ENCODE assay signal across 8 mouse cellular contexts in genomic region chr19:45032570-45033332, GRCm38 (mm10). TPM values are rescaled to one million over a fixed set of nuclear protein-coding genes. Genes with fewer than 3 reads are reported as not detected.
DNase-seq lines count a peak whose midpoint lies in the region; ATAC-seq lines count a peak whose summit lies in the region.

No protein-coding gene starts in this region.

- peak; percentile 61 to 63 for DNase-seq in cerebellum, postnatal 14 days
- DNase-seq in left cerebral cortex, postnatal 4 days: peak; percentile 51
- DNase-seq in left cerebral cortex, postnatal 14 days (ENCODE audit: low spot score in 2 of 2): no peak
- DNase-seq in R1 (ENCODE audit: low read depth, low spot score): peak; percentile 50
- no peak for DNase-seq in spleen, postnatal 14 days (ENCODE audit: low spot score in 2 of 2)
- DNase-seq in thymus, postnatal 4 days: no peak

- intact Hi-C loops in left cerebral cortex, postnatal 4 days (cut with DNase I): no loop called here
- intact Hi-C loops in left cerebral cortex, postnatal 14 days (cut with DNase I): loop anchor here (5.0 kb wide), 1 partner anchor 45 kb away; the partner anchor contains the start of gene Sema4g

- no peak for ATAC-seq in cerebellum, adult (ENCODE audit: insufficient number of reproducible peaks, low FRiP score, low TSS enrichment)
- ATAC-seq in megakaryocyte, adult 5-6 weeks (ENCODE audit: poor library complexity, severe bottlenecking): 0 out of 2 replicates have a peak, but pooled peaks have one; percentile 32

RNA-seq across cellular contexts. Expression of gene Pdzd7, which starts 12.8 kb away (rescaled TPM):
- total RNA-seq in left cerebral cortex, postnatal 4 days (2021): 1 to 10 TPM; 8.0 to 8.2 TPM
- total RNA-seq in left cerebral cortex, postnatal 14 days (2021): 1 to 10 TPM; 3.3 to 3.4 TPM
- not detected in 2 replicates for total RNA-seq in megakaryocyte, adult 5-6 weeks (2015)
- not detected in 2 replicates for total RNA-seq in megakaryocyte, adult 5-6 weeks (2017)

RNA-seq across cellular contexts. Expression of gene Sfxn3, which starts 14.6 kb away (rescaled TPM):
- total RNA-seq in left cerebral cortex, postnatal 4 days (2021): 100 to 1,000 TPM; 108 to 128 TPM
- total RNA-seq in left cerebral cortex, postnatal 14 days (2021): 100 to 1,000 TPM; 111 to 115 TPM
- total RNA-seq in megakaryocyte, adult 5-6 weeks (2015): 36.9 and 40.7 TPM in 2 replicates
- 9.4 and 10.0 TPM in 2 replicates for total RNA-seq in megakaryocyte, adult 5-6 weeks (2017)

RNA-seq across cellular contexts. Expression of gene Lzts2, which starts 18.5 kb away (rescaled TPM):
- total RNA-seq in left cerebral cortex, postnatal 4 days (2021): 10 to 100 TPM; 30.2 to 35.1 TPM
- 10 to 100 TPM; 28.9 to 31.6 TPM for total RNA-seq in left cerebral cortex, postnatal 14 days (2021)
- total RNA-seq in megakaryocyte, adult 5-6 weeks (2015): 0.32 and 0.36 TPM in 2 replicates
- 0.37 and 0.51 TPM in 2 replicates for total RNA-seq in megakaryocyte, adult 5-6 weeks (2017)

RNA-seq across cellular contexts. Expression of gene Mrpl43, which starts 26.5 kb away (rescaled TPM):
- 10 to 100 TPM; 41.3 to 41.6 TPM for total RNA-seq in left cerebral cortex, postnatal 4 days (2021)
- 10 to 100 TPM; 41.2 to 44.6 TPM for total RNA-seq in left cerebral cortex, postnatal 14 days (2021)
- total RNA-seq in megakaryocyte, adult 5-6 weeks (2015): 35.9 and 47.9 TPM in 2 replicates
- 25.3 and 29.3 TPM in 2 replicates for total RNA-seq in megakaryocyte, adult 5-6 weeks (2017)

RNA-seq across cellular contexts. Expression of gene Twnk, which starts 27.3 kb away (rescaled TPM):
- 10 to 100 TPM; 16.0 to 17.3 TPM for total RNA-seq in left cerebral cortex, postnatal 4 days (2021)
- 10 to 100 TPM; 13.2 to 14.7 TPM for total RNA-seq in left cerebral cortex, postnatal 14 days (2021)
- 6.2 and 6.3 TPM in 2 replicates for total RNA-seq in megakaryocyte, adult 5-6 weeks (2015)
- 6.5 and 6.8 TPM in 2 replicates for total RNA-seq in megakaryocyte, adult 5-6 weeks (2017)

Comparison
In these comparisons a context has a peak if more than half of its experiments do, and no peak if none do; other contexts are left out.
1. DNase-seq: peak in cerebellum, postnatal 14 days (2 of 2), left cerebral cortex, postnatal 4 days (single experiment) and R1 (single experiment); none in left cerebral cortex, postnatal 14 days (0 of 2), spleen, postnatal 14 days (0 of 2) and thymus, postnatal 4 days (single experiment).
2. RNA of gene Pdzd7, which starts 12.8 kb away (total RNA-seq): 8.0 to 8.2 TPM in left cerebral cortex, postnatal 4 days and 3.3 to 3.4 TPM in left cerebral cortex, postnatal 14 days; not detected in megakaryocyte, adult 5-6 weeks; every median in the first group is over 4 times any median in the second.
3. RNA of gene Lzts2, which starts 18.5 kb away (total RNA-seq): 30.2 to 35.1 TPM in left cerebral cortex, postnatal 4 days and 28.9 to 31.6 TPM in left cerebral cortex, postnatal 14 days; 0.32 to 0.51 TPM in megakaryocyte, adult 5-6 weeks; every median in the first group is over 10 times any median in the second.